Mouse (Mus musculus): ENCODE results near the gene Tomm34.

Tomm34 gene

DNA sequence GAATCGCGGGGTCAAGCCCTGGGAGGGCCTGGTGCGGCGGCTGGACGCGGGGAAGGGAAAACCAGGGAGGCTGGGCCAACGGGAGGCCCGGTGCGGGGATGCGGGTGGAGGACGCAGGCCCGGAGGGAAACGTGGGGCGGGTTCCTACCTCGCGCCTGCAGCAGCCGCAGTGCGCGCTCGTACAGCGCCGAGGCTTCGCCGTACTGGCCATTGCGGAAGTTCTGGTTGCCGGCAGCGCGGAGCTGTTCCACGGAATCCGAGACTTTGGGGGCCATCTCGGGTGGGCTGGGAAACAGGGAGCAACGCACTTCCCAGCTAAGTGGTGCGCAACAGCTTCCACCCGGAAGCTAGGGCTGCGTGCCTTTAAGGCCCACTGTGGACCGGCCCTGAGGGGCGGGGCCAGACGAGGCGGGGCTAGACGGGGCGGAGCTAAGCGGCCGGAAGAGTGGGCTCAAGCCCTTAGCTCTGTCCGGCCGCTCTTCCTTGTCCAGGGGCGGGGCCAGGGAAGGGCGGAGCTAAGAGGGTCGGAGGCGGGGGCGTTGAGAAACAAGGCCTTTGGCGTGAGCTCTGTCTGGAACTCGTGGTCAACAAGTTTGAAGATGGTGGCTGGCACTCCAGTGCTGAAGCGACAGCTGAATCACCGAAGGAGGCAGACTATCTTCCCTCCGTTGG is at the start of gene Tomm34:
Tomm34 (minus strand) TSS at position 405 of the 672 bp plus-strand sequence.
- peak; percentile 99 for DNase-seq (ENCODE audit: low spot score)

DNA sequence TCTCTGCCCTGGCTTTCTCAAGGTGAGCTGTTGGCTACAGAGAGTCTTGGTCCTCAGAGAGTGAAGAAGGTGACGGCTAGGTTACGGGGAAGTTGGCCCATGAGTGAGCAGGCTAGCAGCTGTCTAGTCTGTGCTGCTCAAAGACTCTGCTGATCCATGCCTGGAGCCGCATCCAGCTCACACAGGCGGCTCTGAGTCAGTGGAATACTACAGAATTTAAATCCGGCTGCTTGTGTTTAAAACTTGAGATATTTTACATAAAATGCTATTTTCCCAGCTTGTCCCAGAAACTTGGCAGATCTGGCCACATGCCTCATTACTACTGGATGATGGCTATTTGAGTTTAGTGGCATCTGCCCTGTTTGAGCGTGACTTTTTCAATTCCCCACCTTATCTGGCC is 48.5 kb upstream of the Tomm34 start:
- DNase-seq (ENCODE audit: low spot score), result no peak

DNA sequence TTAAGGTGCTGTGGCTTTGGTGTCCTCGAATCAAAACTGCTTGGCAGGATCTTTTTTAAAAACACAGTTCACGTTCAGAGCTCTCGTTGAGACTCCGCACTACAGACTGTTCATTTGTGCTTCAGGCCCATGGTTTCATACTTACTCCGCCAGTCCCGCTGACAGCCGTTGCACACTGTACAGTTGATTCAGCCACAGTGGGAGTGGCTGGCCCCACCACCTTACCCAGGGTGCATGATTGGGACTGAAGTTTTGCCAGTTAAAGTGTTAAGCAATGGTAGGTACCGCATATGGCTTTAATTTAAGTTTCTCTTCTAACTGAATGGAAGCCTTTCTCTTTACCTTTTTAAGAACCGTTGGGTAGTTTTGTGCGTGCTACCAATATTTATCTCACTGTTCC is 44.6 kb upstream of the Tomm34 start:
- DNase-seq (ENCODE audit: low spot score), result no peak

DNA sequence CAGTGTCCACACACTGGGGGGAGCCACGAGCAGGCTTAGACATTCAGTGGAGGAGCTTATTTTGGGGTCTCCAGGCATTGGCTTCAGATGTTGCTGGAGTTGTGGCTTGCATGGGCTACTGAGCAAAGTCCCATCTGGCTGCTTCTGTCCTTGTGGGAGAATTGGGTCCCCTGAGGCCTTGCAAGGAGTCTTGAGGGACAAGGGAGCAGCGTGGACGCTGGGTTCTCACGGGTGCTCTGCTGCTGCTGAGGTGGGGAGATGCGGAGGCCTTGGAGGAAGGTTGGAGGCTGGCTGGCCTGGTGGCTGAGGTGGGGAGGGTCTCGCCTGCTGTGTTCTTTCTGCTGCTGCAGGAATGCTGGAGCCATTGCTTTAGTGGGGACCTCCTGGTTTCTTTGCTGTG is 43.1 kb upstream of the Tomm34 start:
- DNase-seq (ENCODE audit: low spot score), result no peak

DNA sequence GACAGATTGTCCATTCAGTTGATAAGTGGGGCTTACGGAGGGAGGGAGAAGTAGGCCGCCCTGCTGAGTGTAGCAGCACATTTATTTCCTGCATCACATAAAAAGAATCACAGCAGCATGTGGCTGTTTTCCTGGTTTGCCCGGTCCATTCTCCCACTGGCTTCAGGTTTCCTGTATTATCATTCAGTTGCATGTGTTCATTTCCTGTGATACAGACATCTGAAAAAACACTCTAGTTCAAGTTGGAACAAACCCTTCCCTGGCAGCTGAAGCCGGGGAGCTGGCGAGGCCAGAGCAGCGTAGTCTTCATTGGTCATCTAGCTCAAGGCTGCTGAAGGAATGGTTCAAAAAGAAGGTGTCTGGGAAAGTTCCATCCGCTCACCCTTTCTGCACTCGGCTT is 40.6 kb upstream of the Tomm34 start:
- no peak for DNase-seq (ENCODE audit: low spot score)

DNA sequence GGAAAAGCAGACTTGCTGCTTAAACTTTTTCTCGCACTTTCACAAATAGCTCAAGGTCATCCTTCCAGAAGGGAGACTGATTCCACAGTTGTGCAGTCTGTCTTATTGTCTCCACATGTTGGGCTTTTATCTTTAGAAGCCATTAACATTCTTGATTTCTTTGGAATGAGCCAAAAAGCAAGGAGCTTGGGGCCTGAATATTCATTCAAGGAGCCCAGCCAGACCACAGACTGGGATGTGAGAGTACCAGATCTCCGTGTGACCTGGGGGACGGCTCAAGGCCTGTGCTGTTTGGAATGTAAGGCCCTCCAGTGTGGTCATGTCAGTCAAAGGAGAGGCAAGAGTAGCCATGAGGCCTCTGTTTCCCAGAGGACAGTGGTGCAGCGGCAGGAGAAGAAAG is 37.5 kb upstream of the Tomm34 start:
- DNase-seq (ENCODE audit: low spot score), result no peak

DNA sequence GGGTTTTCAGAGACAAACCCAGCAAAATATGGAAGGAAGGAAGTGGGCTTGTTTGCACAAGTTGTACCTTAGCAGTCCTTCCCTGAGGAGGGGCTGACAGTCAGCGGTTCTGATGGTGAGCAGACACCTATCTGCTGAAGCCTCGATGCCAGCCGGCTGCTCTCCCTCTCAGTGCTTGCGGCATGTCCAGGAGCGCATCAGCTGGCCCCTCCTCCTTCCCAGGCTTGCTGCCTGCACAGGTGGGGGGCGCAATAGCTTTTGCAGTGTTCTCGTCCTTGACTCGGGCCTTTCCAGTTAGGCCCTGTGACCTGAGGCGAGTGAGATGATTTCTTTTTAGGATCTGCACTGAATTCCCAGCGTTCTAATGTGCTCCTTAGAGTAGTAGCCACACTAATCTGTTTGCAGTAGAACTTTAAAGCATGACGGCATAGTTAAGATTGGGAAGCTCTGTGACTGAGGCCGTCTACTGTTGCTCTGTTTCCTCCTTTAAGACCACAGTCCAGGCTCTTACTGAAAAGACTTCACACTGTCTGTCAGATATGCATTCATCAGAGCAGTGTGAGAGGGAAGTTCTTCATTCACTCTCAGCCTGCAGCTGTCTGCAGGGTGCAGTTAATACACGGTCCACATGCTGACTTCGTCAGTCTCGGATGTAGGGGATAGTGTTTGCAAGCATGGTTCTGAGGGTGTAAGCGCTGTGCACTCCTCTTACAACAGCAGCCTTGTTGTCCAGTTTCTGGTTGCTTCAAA is 36.3 kb upstream of the Tomm34 start:
- DNase-seq (ENCODE audit: low spot score), result no peak

DNA sequence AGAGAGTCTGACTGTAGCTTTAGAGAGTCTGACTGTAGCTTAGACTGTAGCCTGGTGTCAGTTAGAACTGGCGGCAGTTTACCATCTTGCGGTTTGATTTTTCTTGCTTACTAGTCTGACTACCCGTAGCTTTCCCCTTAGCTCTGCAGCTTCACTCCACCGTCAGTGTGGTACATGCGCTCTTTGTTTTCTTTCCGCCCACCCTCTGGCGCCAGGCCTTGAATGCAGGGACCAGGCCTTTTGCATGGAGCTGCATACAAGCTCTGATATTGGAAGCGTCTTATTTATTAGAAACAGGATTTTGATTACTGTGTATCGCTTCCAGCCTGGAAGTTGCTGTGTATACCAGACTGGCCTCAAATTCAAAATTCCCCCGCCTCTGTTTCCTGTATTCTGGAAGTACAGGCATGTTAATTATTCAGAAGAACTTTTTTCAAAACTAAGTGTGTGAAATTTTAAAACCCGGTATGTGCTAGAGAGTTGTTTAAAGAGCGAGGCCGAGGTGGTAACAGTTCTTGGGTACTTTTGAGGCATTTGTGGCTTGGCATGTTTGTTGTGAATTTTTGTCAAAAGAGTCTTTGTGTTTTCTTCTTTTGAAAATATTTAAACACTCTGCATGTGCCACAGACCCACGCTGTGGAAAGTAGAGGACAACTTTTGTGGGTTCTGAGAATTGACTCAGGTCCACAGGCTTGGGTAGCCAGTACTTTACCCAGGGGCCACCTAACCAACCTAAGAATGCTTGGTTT is 35.5 kb upstream of the Tomm34 start:
- no peak for DNase-seq (ENCODE audit: low spot score)

DNA sequence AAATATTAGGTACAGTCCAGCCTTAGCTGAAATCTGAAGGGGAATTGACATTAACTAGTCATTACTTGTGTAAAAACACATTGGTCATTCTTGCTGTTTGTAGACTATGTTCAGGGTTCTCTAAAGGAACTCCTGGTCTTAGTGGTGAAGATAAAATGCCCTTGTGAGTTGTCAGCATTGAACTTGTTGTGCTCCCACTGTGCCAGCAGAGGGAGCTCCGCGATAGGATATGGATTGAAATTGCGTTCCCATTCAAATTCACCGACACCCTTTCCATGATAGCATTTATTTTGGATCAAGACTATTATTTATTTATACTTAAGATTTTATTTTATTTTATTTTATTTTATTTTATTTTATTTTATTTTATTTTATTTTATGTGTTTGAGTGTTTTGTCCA is 32.5 kb upstream of the Tomm34 start:
- peak; percentile 83 for DNase-seq (ENCODE audit: low spot score)

DNA sequence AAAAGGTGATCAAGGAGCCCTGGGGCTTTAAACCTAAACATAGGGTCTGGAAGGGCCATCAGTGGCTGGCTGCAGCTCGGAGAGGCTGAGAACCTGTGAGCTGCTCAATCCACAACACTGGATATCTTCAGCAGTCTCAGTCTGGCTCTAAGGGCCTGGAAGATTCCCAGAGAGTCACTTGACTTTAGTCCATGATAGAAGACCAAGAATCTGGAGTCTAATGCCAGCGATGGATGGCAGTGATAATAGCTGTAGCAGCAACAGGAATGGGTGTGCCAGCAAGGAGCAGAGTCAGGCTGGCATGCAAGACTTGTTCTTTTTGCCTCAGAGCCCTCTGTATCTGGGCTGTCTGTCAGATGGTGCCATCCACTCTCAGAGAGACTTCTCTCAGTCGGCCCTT is 31.4 kb upstream of the Tomm34 start:
- no peak for DNase-seq (ENCODE audit: low spot score)

DNA sequence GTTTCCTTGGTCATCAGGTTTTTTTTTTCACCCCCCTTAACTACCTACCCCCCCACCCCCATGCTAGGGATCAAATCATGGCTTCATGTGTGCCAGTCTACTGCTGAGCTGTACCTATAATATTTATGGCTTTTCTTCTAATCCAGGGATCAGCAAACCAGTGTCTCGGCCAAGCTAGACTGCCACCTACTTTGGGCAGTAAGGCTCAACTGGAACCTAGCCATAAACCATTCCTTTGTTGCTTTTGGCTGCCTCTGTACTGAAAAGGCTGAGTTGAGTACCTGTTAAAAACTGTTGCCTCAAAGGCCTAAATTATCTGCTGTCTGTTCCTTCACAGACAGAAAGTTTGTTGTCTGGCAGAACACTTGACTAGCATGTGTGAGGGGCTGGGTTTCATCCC is 31.0 kb upstream of the Tomm34 start:
- DNase-seq (ENCODE audit: low spot score), result no peak

DNA sequence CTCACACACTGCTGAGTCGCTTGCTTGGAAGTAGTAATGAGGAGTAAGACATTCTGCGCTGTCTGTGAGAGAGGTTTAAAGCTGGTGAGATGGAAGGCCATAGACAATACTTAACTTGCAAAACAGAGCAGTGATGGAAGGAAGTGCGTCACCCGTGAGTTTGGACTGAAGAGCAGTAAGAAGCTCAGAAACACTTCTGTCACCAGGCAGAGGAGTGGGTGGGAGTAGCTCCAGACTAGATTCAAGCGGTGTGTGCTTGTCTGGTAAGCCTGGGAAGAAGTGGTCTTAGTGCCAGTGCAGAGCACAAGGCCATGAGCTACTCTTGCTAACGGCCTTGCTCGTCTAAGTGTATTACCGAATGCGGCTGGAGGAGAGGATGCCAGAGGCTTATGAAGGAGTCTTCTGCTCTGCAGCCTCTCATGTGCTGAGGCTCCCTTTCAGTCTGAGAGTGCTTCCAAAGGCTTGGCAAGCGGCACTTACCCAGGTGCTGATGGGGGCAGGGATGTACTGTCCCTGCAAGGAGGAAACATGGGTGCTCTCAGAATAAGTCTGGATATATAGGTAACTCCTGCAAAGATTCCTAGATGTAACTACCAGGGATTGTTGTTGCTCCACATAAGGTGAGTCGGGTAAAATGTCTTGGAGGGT is 27.8 kb upstream of the Tomm34 start:
- DNase-seq (ENCODE audit: low spot score), result no peak

DNA sequence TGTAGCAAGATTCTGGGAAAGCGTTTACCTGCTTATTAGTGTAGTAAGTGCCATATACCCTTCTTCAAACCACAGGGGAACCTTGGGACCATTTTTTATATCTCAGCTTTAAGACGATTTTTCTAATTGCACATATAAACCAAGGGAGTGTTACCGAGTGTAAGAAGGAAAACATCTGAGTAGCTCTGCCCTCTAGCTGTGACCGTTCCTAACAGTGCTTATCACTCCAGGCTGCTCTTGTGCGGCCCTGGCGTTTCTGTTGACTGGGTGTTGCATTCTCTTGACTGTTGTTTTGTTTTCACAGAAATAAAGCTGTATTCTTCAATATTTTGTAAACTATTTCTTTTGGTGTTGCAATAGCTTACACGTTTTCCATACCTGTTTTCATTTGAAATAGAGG is 23.2 kb upstream of the Tomm34 start:
- DNase-seq (ENCODE audit: low spot score), result no peak

DNA sequence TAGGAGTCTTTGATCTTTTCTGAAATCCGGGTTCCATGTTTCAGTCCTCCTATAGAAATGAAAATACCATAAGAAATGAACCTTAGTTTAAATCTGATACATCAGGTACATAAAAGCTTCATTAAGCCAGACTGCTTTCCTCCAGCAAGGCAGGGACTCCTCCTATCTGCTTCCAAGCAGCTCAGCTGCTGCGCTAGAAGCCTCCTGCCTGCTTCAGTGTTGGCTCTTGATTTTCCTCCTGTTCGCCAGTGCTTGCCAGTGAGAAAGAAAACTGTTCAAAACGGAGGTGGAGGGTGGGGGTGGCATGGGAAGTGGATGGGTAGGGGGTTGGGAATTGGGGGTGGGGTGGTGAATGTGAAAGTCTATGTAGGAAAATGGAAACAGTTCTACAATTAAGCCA is 18.5 kb upstream of the Tomm34 start:
- DNase-seq (ENCODE audit: low spot score), result no peak

DNA sequence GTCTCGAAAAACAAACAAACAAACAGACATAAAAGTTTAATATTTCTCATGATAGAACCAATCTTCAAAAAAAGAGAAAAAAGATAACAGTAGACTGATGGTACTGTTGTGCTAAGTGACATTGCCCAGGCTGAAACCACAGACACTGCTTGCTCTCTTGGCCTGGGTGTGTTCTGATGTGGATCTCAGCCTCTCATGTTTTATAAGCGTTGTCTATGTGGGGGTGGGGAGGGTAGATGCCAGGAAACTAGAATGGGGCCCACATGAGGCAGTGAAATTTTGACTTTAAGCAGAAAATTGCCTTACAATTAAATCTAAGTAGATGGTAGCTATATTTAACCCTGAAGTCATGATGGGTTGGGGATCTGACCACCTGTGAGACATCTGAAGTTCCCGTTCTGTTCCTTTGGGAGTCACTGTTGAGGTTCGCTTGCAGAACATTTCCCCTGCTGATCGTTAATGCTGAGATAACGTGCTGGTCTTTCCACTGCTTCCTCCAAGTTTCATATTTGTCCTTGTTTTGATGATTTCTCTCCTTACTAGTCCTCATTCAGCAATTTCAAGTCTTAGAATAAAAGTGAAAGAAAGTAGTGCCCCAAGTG is 16.5 kb upstream of the Tomm34 start:
- DNase-seq (ENCODE audit: low spot score), result no peak

DNA sequence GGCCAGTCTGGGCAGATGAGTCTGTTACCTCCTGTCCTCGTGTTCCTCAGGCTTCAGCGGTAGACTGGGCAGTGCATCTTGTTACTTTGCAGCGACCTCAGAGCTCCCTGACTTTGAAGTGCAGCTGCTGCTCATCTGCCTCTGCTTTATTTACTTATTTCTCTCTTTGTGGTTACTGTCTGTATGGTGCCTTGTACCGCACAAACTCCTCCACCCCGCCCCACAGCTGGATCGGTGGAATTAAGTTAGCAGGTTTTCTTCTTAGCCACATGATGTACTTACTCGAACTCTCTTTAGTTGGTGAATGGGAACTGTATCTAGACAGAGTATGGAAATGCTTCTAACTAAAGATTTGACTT is 13.4 kb upstream of the Tomm34 start:
- DNase-seq (ENCODE audit: low spot score), result no peak

DNA sequence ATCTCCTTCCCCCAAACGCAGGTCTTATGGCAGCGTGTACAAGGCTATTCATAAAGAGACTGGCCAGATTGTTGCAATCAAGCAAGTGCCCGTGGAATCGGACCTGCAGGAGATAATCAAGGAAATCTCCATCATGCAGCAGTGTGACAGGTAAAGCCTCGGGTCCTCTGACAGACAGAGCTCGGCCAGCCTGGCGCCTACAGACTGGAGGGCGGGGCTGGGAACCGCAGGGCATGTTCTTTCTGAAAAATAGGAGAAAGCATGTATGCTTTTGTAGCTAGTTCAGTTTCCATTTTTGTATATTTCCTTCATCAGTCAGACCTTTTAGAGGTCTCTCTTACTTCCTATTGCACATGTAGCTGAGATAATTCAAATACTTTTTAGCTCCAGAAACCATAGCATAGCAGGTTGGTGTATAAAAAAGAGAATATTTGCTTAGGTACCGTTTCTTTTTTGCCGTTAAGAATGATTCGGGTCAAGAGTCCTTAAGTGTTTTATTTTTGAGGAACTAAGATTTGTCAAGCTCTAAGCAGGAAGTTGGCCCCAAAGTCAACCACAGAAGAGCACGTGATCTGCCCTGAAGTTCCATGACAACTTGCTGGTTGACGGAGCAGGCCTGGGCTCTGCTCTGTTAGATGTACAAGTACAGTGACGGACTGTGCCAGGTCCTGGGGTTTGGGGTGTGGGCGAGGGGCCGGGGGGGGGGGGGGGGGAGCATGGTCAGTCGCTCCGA is 12.8 kb upstream of the Tomm34 start:
- no peak for DNase-seq (ENCODE audit: low spot score)

DNA sequence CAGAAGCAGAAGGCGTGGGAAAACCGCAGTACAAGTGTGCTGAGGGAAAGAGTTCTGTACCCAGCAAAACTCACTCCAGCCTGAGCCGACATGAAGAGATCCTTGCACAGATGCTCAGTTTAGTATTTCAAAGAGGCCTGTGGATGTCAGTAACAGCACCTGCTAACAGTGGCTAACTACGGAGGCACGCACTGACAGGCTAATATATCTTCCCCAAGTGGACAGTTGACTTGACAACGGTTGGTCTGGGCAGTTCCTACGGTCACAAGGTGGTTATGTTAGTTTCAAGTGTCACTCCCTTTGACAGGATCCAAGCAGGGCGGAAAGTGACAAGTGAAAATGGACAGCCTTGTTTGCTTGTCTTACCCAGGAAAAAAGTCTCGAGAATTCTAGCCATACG is 11.2 kb upstream of the Tomm34 start:
- no peak for DNase-seq (ENCODE audit: low spot score)

DNA sequence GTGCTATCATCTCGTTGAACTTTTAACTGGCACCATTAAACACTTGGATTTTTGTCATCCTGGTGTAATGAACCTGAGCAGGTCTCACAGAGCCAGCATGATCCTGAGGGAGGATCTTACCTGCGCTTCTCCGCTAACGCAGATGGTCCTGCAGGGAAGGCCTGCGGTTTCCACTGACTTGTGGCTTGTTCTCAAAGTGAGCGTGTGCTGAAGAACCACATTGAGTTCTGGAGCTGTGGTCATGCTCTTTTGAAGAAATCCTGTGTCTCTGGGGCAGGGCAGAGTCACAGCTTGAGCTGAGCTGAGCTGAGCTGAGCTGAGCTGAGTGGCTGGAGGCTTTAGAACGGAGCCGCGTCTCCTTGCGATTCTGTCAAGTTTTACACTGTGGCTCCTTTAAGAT is 10.6 kb upstream of the Tomm34 start:
- DNase-seq (ENCODE audit: low spot score), result no peak

DNA sequence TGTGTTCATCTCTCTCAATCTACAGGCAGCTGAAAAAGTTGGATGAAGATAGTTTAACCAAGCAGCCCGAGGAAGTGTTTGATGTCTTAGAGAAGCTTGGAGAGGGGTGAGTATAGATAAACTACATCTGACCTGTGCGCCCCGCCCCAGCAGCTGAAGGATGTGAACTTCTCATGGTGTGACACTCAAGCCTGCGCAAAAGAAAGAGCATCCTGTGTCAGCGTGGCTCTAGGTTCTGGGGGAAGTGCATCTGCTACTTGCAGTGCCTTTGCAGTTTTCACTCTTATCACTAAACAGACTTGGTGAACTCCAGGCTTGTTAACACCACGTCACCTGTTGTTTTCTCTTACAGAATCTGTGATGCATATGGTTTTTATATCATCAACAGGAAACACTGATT is 8.5 kb upstream of the Tomm34 start:
- DNase-seq (ENCODE audit: low spot score), result no peak

DNA sequence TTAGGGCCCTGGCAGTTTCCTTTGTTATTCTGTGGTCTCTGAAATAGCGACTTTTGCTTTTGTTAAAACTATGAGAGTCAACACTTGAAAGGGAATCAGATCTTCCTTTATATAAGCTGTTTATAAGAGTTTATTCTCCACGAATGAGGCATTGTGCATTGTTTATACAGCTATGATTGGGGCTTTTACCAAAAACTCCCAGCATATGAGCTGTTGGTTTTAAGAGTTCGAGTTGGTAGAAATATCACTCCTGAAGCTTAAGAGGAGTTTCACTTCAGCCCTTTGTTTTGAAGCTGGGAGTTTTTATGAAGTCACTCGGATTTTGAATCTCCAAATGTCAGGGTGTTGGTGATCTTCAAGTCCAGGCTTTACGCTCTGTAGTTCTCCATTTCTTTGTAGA is 6.9 kb upstream of the Tomm34 start:
- no peak for DNase-seq (ENCODE audit: low spot score)
